Mouse (Mus musculus): ENCODE data around the gene Cnmd.

Cnmd gene

DNA sequence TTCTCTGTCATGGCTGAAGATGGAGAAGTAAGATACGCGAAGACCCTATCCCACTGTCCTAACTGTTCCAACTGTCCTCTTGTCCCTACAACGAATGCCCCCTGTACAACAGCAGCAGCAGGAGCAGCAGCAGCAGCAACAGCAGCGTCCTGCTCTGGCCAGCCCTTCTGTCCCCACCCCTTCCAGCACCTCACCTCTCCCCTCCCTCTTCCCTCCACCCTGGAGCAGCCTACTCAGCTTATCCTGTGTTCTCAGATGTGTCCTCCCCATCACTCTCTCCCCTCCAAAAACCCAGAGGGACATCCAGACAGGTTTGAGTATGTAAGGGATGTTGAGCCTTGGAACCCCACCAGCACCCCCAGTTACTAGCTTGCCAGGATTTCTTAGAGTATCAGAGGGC lies at the start of gene Cnmd:
Cnmd (minus strand) TSS at position 170 of the 400 bp plus-strand sequence.
- no peak for DNase-seq (ENCODE audit: low spot score in 2 of 2)

GRCm38 (mm10) chr14:79711301-79711700 lies 49.3 kb upstream of the Cnmd start:
- DNase-seq (ENCODE audit: low spot score in 2 of 2), result no peak

DNA sequence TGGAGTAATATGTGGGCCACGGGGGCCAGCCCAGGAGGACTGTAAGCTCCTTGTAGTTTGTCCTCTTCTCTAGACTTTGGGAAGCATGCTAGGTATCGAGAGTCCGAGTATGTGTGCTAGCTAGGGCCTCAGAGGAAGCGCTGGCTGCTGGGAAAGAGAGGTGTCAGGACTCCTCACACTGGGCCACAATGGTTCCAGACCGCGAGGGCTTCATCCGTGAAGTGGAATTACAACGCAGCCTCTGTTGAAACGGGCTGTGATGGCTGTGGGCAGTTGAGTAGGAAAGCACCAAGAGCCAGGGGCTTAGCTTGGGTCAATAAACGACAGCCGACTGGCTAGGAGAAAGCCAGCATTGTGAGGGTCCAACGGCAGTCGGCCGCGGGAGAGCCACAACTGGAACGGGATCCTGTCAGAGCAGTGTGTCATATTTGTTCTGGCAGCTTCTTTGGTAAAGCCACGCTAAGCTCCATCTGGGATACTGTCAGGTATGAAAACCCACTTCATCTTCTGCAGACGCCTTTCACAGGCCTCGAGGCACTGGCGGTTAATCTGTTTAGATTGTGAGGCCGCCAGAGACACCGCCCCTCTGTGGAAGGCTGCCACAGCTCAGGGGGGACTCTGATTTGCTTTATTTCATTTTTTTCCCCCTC lies 41.7 kb upstream of the Cnmd start:
- DNase-seq (ENCODE audit: low spot score in 2 of 2), result peak; percentile 43 to 49

- DNase-seq (ENCODE audit: low spot score in 2 of 2), result no peak
Measured at GRCm38 (mm10) chr14:79701606-79702005, 39.6 kb upstream of the Cnmd start.

DNA sequence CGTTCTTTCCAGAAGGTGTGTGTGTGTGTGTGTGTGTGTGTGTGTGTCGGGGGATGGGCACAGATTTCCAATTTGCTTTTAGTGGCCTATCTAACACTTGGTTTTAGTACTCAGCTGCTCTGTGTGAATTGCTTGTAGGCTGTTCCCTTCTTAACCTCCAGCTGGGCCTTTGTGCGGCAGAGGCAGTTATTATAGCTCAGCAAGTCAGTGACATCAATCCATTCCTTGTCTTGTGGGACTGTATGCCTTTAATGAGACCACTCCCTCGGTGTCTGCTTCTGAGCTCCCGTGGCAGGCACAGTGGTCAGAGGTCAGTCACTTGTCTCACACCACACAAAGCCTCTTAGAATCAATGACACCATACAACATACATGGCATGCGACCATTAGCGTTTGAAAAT lies 39.1 kb upstream of the Cnmd start:
- DNase-seq (ENCODE audit: low spot score in 2 of 2), result no peak

DNA sequence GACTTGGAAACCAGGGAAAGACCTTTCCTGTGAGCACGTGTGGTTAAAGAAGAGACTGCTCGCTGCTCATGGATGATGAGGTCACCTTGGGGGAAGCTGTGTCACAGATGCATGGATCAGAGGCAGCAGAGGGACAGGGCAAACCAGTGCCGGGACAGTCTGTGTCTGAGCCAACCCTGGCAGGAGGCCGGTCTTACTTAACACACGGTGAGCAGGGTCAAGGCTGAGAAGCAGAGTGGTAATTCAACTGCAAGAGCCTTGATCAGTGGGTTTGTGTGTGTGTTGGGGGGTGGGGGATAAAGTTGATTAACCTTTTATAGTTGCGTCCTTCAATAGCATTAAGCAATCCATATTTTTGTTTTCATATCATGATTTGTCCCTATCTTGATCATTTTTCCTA lies 37.4 kb upstream of the Cnmd start:
- DNase-seq (ENCODE audit: low spot score in 2 of 2), result no peak

DNA sequence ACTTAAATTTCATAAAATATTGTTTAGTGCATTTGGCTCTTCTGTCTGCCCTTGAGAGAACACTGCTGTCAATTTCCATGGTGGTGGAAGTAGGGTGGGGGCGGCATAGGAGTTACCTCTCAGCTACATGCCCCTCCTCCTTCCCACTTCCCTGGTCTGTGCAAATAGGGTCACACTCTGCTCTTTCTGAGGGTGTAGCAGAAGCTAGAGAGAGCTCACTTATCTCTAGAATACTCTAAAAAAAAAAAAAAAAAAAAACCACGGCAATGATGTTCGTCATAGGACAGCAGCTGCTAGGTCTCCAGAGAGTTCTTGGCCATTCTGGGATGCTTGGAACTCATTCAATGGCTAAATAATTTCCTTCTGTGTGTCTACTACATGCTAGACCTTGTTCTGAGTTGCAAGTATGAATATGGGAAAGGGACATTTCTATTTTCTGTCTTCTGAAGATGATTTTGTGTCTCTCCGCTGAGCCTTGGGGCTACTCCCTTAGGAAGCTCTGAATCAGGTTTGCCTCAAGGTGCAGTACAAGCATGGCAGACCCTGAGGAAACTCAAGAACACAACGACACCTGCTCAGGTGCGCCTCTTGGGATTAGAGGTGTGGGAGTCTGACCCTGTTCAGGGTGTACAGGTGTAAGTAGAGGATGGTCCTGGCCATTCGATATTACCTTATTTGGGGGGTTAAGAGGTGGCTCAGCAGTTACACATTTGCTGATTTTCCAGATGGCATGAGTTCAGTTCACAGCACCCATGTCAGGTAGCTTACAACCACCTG lies 28.3 kb upstream of the Cnmd start:
- DNase-seq (ENCODE audit: low spot score in 2 of 2), result no peak

DNA sequence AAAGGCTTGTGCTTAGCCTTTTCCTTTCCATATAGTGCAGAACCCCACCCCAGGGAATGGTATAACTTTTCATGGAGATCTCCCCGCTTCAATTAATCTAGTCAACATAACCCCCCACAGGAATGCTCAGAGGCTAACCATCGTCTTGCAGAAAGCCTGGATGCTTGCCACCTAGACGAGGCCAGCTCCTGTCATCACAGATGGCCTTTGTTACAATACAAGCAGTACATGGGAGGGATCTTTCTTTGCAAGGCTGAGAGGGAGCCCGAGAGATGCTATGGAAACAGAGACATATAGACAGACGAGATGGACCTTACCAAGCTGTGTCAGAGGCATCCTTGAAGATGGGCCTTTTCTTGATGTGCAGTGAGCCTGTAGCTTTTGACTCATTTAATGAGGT lies 18.7 kb upstream of the Cnmd start:
- DNase-seq (ENCODE audit: low spot score in 2 of 2), result no peak

DNA sequence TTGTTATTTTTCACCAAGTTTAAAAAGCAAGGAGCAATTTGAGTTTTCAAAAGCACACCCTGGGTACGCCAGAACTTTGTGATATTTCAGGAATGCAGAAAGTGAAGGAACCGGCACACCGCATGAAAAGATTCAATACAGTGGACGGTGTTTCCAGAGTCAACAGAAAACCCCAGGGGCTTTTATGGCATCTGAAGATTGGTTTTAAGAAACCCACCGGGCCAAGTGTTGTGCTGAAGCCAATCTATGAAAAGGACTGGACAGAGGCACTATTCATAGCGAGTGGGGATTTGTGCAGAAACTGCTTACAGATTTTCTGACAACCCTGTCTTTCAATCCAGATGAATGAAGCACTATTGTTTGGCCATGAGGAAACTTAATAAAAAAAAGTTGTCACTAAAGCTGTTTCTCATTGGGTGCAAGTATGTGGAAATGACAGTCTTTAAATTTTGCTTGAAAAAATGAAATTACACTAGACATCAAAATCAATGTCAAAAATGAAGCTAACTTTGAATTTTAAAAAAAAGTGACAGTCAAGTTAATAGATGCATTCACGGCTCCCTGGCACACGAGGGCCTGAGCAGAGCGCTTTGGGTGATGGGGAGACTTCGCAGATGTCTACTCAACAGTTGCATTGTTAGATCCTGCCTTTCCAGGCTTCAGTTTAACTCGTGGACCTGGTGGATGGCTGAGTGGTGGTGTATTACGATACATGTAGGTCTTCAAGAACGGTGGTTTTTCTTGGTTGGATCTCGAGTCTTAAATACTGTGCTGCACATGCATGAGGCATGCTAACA lies 16.1 kb upstream of the Cnmd start:
- peak in 1 of 2 experiments; percentile 37 for DNase-seq (ENCODE audit: low spot score in 2 of 2)

GRCm38 (mm10) chr14:79677108-79677753 lies 15.3 kb upstream of the Cnmd start:
- no peak for DNase-seq (ENCODE audit: low spot score in 2 of 2)

GRCm38 (mm10) chr14:79673083-79674013 lies 11.4 kb upstream of the Cnmd start:
- peak in 1 of 2 experiments; percentile 33 for DNase-seq (ENCODE audit: low spot score in 2 of 2)

DNA sequence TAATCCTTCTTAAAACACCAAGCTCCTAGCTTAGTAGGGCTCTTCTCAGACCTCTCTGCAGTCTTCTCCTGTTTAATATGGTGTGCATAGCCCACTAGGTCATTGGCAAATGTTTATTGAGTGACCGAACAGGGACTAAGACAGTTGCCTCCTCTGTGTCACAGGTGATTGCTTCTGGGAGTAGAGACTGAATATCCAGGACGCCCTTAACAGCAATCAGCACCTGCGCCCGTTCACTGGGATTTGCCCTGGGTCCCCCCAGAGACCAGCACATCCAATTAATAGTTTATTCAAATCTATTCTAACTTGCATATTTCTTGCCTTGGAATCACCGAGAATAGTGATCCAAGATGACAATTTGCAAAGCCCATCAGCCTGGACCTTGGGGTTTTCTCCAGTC lies 10.6 kb upstream of the Cnmd start:
- no peak for DNase-seq (ENCODE audit: low spot score in 2 of 2)

- DNase-seq (ENCODE audit: low spot score in 2 of 2), result no peak
Measured at GRCm38 (mm10) chr14:79671008-79671407, 9.0 kb upstream of the Cnmd start.

DNA sequence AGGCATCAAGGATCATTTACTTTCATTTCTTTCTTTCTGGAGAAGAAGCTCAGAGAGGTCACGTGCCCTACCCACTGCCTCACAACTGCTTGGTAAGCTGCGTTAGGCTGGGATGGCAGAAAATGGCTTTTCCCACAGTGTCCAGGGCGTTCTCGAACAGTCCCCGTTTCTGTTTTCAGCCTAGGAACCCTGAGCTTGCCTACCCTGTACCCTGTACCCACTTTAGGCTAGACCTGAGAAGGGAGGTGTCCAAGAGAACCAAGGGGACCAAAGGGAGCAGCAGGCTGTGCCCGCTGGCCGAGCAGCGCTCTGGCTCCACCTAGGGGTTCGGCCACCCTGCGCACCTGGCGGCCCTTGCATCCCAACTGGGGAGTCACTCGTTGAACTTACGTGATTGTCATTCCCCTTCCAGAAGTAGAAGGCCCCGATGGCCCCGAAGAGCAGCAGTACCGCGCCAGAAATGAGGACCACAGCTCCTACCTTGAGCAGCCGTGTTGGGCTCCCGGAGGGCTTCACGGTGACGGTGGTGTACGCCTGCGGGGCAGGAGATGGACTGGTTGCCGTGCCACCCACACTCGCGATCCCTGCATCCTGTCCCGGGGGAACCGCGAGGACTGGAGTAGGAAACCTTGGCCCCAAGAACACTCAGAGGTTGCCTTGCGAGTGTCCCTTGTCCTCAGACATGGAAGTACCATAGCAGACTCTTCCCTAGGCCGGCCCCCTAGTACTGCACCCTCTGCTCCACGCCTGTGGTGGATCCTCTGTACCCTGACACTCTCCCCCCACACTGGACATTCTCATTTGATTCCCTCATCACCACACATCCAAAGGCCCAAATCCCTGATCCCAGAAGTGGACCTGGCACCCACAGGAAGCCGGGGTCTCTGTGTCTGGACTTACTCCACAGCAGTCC lies 709 bp downstream of the Cnmd start:
- peak; percentile 48 to 59 for DNase-seq (ENCODE audit: low spot score in 2 of 2)

- no peak for DNase-seq (ENCODE audit: low spot score in 2 of 2)
Measured at GRCm38 (mm10) chr14:79660467-79660866, 1.5 kb downstream of the Cnmd start.

DNA sequence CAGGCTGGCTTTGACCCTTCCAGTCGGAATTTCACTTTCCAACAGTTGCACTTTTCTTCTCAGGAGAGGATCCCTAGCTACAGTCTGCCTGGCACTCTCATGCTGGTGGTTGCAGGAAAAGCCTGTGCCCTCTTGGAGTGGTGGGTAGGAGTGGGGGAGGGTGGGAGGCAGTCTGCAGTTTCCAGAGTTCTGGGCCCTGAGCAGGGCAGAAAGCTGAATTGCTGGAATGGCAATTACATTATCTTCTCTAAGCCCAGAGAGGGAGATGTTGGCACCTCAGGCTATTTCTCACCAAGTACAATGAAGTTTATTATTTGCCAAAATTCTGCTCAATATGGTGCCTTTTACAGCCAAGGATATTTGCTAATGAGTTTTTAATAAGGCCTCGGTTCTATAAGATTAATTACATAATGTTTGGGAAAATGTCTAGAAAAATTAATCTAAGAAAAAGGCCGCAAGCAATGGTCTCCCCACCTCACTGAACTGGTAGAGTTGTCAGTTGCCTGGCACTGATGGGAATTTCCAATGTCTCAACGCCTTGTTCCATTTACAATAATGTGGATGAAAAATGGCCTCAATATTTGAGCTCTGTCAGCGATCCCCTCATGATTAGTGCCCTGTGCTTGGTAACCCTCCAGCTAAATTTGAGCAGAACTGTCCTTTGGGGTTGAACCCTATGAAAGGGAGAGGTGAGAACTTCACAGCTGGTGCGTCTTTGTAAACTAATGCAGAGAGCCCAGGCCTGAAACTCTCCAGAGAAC lies 3.0 kb downstream of the Cnmd start:
- no peak for DNase-seq (ENCODE audit: low spot score in 2 of 2)

DNA sequence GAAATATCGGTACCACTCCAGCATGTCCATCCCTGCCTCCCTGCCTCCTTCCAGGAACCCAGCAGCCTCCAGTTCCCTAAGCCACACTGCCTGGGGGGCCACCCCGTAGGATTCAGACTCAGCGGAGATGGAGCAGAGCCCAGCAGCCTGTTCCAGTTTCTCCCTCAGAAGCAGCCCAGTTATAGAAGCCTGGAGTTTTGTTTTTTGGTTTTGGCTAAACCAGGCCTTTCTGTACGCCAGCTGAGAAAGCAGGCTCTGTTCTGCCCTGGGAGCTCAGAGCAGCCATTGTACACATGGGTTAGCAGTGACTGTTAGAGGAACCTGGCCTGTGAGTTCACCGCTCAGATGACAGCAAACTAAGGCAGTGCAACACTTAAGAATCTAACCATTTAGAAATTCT lies 3.7 kb downstream of the Cnmd start:
- DNase-seq (ENCODE audit: low spot score in 2 of 2), result peak; percentile 77 to 84

- no peak for DNase-seq (ENCODE audit: low spot score in 2 of 2)
Measured at GRCm38 (mm10) chr14:79652654-79653053, 9.3 kb downstream of the Cnmd start.

DNA sequence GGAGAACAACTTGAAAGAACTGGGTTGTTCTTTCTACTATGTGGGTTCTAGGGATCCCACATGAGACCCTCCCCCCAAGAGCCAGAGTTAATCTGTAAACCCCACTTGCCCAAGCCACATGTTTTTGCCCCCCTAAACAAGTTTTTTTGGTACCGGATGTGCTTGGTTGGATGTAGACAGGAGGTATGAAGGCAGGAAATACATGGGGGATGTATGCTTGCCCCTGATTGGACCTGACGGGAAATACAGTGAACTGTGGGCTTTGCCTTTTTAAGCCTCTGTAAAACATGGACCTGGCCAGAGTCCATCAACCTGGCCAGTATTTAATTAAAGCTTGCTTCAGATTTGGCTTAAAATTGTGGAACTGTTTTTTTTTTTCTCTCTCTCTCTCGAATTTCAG lies 12.3 kb downstream of the Cnmd start:
- DNase-seq (ENCODE audit: low spot score in 2 of 2), result no peak
